Mouse (Mus musculus) kidney, postnatal 10 days (tissue): ENCODE results near the gene Aif1.
"Not testable (repeated sequence)": the region's sequence is repeated elsewhere in the genome, so short reads cannot be mapped to it uniquely, and the experiment has no call there.

Experiments used
- DNase-seq: peaks from one replicate; pipeline ENCODE4 v3.0.0; 2021; ENCODE audit warnings: mixed read lengths

Aif1 gene

GRCm38 (mm10) chr17:35140490-35140996 is 35.3 kb downstream of the Aif1 start:
- peak; percentile 26 for DNase-seq

DNA sequence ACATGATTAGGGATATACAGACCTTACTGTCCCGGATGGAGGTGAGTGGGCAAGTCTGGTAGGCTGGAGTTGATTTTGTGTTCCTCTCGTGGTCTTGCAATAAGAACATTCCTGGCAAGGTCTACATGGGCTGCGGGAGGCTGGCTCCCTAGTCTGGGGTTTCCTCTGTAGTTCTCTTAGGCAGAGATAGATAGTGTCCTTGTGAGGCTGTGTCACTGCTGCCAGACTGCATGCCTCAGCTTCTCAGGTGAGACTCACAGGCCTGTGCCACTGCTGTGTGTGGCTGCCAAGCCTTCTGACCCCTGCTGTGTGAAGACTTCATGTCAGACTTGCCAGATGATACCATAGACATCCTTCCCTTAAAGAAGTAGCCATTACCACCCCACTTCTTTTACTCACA is 36.6 kb downstream of the Aif1 start:
- DNase-seq, result no peak

DNA sequence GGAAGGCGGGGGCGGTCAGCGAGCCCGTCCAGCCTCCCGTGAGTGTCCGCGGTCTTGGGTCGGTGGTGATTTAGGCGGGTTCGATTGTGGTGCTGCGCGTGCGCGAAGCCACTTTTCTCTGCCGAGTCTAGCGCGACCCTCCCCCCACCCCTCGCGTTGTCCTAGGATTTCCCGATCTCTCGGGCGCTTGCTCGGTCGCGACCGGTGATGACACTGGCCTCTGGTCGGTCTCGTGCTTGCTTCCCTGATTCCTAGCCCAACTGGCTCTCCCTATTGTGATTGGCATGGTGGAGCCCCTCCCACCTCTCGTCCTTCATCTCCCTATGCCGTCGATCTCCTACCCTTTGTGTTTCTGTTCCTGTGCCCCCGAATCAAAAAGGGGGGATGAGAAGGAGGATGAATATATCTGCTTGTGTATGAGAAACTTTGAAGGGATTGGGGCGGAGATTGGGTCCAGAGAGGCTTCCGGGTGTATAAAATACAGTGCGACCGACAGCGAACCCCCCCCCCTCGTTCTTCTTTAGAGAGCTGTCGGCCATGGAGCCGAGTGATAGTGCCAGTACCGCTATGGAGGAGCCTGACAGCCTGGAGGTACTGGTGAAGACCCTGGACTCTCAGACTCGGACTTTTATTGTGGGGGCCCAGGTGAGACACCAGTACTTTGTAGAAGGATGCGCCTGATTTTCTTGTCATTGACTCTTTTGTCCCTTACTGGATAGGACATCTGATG is 40.1 kb downstream of the Aif1 start:
- DNase-seq, result no peak

- peak; percentile 97 for DNase-seq
Observed at GRCm38 (mm10) chr17:35134801-35135590, 40.9 kb downstream of the Aif1 start, which contains the start of gene Bag6. Bag6 (plus strand) TSS chr17:35135178.

DNA sequence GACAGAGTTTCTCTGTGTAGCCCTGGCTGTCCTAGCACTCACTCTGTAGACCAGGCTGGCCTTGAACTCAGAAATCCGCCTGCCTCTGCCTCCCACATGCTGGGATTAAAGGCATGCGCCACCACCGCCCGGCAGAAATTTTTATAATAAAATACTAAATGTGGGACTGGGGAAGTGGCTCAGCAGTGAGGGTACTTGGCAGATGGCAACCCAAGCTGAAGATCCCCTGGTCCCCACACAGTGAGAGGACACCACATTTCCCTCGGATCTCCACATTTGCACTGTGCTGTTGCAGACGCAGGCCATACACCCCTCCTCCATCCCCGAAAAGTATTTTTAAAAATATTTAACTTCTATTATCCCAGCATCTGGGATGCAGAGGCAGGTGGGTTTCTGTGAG is 42.4 kb downstream of the Aif1 start:
- DNase-seq, result no peak

DNA sequence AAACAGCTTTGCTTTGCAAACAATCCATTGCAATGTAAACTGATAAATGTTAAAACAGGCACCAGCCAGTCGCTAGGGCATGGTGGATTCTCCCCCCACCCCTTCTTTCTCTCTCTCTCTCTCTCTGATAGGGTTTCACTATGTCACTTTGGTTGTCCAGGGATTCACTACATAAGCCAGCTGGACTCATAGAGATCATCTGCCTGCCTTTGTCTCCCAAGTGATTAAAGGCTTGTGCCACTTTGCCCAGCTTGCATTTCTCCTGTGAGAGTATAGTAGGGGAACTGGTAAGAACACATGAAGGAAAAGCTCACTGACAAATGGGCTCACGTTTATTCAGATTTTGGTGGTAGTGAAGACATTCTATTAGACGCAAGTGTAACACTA is 43.7 kb downstream of the Aif1 start:
- no peak for DNase-seq

GRCm38 (mm10) chr17:35131500-35132173 is 44.2 kb downstream of the Aif1 start, which contains the start of gene Apom:
Apom (minus strand) TSS chr17:35132050.
- DNase-seq, result no peak

- DNase-seq, result no peak
Observed at GRCm38 (mm10) chr17:35131038-35131437, 44.8 kb downstream of the Aif1 start.

- no peak for DNase-seq
Observed at GRCm38 (mm10) chr17:35128996-35129395, 46.9 kb downstream of the Aif1 start.

GRCm38 (mm10) chr17:35127017-35127416 is 48.9 kb downstream of the Aif1 start:
- no peak for DNase-seq

GRCm38 (mm10) chr17:35126206-35126611 is 49.7 kb downstream of the Aif1 start, which contains the start of gene D17H6S53E:
D17H6S53E (plus strand) TSS chr17:35126373.
- peak; percentile 87 for DNase-seq

- no peak for DNase-seq
Observed at GRCm38 (mm10) chr17:35125578-35125977, 50.3 kb downstream of the Aif1 start.

- DNase-seq, result no peak
Observed at GRCm38 (mm10) chr17:35125081-35125480, 50.8 kb downstream of the Aif1 start.

DNA sequence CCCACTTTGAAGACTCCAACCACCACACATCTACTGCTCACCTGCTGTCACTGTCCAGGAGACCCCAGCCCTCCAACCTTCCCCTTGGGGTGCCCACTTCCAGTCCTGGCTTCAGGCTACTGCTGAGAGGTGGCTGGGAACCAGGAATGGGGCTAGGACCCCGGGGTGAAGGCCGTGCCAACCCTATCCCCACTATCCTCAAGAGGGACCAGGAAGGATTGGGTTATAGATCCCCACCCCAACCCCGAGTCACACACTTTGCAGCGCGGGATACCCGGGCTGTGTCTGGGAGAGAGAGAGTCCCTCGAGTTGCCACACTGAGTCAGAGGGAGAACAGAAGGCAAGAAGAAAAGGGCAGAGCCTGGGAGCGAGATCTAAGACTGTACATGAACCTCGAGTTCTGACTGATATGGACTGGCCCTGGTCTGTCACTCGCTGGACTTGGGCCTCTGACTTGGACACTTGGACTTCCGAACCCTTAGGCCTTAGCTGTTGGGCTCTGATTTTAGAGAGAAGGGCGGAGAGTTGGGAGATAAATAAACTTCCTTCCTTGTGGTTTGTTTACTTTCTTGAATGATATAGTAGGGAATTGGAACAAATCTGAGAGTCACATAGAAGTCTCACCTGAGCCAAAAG is 51.5 kb downstream of the Aif1 start:
- DNase-seq, result not testable (repeated sequence)

- not testable (repeated sequence) for DNase-seq
Observed at GRCm38 (mm10) chr17:35123287-35123686, 52.6 kb downstream of the Aif1 start.

GRCm38 (mm10) chr17:35121871-35122303 is 54.0 kb downstream of the Aif1 start, which contains the start of gene Csnk2b:
Csnk2b (minus strand) TSS chr17:35122053.
- DNase-seq, result peak; percentile 69

DNA sequence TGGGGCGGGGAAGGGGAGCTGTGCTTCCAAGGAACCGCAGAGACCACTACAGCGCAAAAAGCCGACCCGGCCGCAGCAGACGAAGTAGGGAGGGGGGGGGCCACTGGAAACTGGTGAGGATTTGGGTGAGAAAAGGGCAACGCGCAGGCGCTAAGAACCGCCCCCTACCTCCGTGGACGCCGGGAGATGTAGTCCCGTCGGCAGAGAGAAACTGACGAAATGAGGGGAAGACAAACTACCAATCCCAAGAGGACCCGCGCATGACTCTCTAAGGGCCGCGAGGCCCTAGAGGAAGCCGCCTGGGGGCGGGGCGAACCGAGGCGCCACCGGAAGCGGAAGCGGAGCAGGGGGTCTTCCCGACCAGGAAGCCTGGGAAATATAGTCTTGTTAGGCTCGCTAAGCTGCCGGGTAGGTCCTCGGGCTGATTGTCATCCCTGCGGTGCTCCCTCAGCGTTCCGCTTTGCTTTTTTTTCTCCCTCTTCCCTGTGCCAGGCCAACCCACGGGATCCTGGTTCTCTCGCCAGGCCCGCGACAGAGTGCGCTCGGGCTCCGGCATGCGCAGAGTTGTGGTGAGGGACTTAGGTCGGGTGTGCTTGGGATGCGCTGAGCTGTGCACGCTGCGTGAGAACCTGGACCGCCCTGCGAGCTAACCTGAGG is 54.6 kb downstream of the Aif1 start, which contains the start of gene Gpank1:
Gpank1 (plus strand) TSS at position 313 of the 657 bp plus-strand sequence.
- DNase-seq, result peak; percentile 99
